Mouse (Mus musculus) thymus, postnatal 0 days (tissue): ENCODE data around the gene Gm43720. TPM values are rescaled to one million over a fixed set of nuclear protein-coding genes. Genes with fewer than 3 reads are reported as not detected.

Source experiments
- DNase-seq: peaks from one replicate; pipeline ENCODE4 v3.0.0-alpha.2; 2015; ENCODE audit warnings: low spot score
- polyA plus RNA-seq: library from polyadenylated mRNA; unstranded; fragments of >200 nt; fragmentation: Nextera tagmentation; extraction: Ambion mirVana; gene quantifications from 2 replicates; pipeline ENCODE4 v1.2.1, GENCODE M21; 2015

Gene Gm43720
- 0.04 TPM in 1 of 2 replicates, not detected in the other for polyA plus RNA-seq

DNA sequence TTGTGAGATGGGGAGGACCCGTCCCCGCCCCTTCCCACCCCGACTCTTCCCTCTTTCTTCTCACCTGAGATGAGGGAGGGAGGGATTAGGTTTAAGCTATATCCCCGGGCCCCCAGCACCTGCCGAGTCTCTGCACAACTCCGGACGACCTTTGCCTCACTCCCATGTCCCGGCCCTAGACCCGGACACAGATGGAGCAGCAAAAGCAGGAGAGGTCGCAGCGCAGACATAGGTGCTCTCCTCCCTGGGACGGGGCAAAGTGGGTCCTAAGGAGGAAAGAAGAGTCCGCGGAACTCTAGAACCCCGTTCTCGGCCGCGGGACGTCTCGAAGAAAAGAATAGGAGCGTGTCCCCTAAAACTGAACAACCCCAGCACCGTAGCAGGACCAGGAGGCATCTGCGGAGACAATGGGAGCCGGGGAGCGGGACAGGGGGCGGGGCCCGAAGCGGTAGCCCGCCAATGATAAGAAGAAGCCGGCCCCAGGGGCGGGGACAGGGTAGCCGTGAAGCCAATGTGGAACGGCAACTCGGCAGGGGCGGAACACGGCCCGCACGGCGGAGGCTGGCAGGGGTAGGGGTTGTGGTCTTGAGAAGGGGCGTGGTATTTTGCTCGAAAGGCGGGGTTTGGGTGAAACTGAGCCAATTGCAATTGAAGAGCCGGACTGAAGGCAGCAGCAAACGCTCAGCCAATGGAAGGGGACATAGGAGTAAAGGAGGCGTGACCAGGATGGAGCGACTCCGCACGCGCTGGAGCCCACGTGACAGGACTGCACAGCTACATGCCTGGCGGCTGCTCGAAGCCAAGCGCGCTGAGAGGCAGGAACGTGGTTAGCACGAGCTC lies at the start of gene Gm43720, which contains the start of the genes Gpc2 and Stag3:
Gene Gm43720, minus strand, starts transcription at position 374 of the 840 bp plus-strand sequence.
Gene Gpc2, minus strand, starts transcription at position 421 of the 840 bp plus-strand sequence.
Gene Stag3, plus strand, starts transcription at position 656 of the 840 bp plus-strand sequence.
- DNase-seq, result peak; percentile 97

DNA sequence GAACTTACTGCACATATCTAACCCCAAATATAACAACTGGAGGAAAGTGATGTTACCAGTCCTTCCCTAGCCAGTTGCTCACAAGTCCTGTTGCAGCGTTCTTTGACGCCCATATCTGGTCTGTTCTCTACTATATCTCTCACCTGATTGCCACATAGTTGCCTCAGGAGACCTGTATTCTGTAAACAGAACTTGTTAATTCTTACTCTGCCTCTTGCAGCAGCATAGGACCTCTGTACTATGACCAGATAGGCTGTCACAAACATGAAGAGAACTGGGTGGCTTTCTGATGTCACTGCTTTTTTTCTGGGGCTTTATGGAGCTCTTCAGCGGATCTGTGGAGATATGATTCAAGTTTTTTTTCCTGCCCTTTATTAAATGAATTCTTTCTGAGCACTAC lies 33.0 kb upstream of the Gm43720 start:
- DNase-seq, result no peak

DNA sequence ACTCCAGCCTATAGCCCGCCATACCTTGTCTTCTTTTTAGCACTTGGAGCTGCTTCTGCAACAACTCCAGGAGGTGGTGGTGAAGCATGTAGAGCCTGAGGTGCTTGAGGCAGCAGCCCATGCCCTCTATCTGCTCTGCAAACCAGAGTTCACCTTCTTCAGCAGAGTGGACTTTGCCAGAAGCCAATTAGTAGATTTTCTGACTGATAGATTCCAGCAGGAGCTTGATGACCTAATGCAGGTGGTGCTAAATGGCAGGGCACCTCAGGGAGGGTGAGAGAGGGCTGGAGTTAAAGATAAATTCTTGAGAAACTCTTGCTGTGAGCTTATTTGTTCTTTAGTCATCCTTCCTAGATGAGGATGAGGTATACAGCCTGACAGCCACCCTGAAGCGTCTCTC lies 19.9 kb upstream of the Gm43720 start:
- DNase-seq, result no peak

DNA sequence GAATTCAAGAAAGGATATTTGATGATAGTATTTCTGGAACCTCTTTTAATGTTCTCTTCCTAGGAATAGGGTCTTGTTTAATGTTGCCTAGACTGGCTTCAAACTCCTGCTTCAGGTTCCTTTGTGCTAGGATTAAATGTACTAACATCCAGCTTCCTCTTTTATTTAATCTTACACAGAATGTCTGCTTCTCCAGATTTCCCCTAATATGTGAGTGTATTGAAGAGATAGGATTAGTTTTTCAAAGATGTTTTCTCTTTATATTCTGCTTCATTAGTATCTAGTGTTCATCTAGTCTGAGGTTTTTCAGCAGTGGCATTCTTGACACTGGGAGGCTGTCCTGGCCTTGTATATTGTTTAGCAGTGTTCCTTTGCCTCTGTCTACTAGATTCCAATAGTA lies 14.4 kb upstream of the Gm43720 start:
- DNase-seq, result no peak

DNA sequence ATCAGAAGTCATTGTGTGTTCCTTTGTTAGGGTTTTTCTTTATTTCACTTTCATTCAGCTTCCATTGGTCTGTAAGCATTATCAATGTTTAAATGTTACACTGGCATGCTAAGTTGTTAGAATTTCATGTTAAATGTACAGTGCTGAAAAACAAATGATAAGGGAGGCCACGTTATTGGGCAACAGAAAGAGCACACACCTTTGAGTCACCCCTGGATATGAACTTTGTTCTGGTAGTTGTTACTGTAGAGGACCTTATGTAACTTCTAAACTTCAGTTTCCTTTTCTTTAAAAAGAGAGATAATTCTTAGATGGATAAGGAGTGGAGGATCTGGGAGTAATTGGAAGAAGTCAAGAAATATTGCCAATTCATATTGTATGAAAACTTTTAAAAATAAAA lies 11.9 kb upstream of the Gm43720 start:
- DNase-seq, result no peak

DNA sequence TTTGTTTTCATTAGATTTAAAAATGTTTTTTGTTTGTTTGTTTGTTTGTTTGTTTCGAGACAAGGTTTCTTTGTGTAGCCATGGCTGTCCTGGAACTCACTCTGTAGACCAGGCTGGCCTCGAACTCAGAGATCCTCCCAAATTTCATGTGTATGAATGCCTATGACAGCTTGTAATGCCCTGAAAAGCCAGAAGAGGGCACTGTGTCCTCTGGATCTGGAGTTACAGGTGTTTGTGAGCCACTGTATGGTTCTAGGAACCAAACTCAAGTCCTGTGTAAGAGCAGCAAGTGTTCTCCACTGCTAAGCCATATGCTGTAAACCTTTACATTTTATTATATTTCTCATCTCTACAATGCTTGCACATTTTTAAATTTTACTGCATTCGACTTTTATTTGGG lies 8.1 kb upstream of the Gm43720 start:
- peak; percentile 17 for DNase-seq

DNA sequence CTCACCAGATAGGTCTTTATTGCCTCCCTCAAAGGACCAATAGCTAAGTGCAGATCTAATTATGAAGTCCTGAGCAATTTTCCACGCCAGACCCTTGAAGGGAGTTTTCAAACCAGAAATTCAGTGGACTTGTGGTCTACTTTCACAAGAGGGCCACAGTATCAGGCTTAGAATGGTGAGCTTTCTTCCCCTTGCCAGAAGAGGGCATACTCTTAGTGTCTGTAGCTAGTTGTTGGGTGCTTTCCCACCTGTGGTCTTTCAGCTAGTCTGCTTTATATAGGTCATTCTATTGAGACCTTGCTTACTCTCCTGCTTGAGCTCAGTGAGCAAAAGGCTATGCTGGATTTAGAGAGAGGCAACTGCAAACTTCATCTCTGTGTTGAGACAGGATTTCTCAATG lies 3.8 kb upstream of the Gm43720 start:
- peak; percentile 17 for DNase-seq

DNA sequence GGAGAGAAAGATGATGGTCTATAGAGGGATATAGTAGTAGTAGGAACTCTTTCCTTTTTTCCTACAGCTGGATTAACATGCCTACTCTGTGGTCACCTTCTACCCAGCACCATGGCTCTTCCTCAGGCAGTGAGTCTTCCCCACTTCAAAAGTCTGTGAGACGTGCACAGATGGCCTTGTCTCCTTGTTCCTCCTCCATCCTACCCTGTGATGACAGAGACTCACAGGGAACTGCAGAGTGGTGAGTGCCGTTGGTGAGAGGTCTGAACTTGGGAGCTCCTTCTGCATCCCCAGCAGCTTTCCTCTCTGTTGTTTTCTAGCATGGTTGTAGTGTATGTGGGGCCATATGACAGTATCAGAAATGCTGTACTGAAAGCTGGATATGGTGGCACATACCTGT lies 2.0 kb upstream of the Gm43720 start:
- DNase-seq, result no peak

DNA sequence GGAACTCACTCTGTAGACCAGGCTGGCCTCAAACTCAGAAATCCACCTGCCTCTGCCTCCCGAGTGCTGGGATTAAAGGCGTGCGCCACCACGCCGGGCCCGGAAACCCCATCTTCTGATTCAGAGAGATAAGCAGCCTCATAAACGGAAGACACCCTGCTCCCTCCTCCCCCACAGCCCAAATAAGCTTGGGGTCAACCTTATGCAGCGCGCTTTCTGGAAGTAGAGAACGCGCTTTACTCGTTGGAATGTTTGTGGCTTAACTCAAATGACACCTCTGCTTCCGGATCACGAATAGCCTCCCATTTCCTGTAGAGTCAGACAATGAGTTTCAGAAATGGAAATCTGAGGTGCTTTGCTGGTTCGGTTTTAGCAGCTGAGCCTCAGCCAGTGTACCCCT lies 1.1 kb upstream of the Gm43720 start:
- no peak for DNase-seq

DNA sequence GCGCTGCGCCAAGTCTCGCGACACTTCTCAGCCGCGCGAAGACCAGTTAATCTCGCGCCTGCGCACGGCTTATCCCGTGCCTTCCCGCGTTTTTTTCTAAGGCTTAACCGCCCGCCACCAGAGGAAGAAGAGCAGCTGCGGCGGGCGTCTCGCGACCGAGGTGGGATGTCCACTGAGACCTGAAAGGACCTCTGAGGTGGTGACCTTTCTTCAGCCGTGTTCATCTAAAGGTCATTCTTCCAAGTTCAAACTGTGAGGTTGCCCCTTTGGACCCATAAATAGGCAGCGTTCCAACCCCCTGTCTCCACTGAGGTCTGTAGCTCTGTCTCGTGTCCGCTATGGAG lies 639 bp upstream of the Gm43720 start:
- no peak for DNase-seq

DNA sequence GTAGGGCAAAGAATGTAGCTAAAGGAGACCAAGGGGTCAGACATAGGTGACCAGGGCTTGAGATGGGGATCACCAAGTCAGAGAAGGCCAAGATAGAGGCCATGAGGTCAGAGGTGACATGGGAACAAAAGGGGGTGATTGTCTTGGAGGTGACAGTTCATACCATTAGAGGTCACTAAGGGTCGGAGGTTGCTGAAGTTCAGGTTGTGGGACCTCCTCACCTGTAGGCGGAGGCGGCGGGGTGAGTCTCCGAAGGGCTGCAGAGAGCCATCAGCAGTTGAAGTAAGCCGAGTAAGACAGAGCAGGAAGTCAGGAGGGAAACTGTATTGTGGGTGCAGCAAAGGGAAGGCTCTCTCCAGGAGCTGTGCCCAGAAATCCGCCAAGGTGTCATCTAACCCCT lies 1.8 kb downstream of the Gm43720 start:
- no peak for DNase-seq

DNA sequence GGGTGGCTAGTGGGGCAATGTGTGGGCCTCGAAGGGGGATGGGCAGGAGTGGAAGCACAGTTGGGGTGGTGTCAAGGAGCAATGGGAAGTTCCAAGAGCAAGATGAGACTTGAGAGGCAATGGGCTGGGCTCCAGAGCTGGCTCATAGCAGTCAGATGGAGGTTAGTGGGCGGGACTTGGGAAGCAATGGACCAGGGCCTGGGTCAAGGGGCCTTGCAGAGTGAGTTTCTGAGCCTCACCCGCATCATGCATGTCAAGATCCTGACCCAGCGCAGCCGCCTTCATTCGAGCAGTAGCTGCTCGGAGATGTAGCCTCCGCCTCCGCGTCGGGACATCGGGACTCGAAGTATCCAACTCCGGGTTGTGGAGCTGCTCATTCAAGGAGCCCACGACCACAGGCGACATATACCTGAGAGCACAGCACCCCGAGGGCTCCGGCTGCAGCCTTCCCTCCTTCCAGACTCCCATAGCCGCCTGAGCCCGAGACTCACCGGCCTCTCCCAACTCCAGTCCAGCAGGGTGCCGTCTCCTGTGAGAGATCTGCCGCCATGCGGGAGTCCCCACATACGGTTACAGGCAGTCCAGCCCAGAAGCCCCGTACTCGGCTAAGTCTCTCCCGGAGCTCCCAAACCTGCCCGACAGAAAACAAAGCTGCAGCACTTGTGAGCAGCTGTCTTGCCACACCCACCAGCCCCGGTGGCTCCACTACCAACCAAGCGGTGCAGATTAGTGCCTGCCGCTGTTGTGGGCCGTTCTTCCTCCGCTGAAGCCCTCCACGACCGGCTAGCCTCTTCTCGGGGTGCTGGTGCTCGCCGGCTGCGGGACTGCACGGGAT lies 4.3 kb downstream of the Gm43720 start:
- no peak for DNase-seq

DNA sequence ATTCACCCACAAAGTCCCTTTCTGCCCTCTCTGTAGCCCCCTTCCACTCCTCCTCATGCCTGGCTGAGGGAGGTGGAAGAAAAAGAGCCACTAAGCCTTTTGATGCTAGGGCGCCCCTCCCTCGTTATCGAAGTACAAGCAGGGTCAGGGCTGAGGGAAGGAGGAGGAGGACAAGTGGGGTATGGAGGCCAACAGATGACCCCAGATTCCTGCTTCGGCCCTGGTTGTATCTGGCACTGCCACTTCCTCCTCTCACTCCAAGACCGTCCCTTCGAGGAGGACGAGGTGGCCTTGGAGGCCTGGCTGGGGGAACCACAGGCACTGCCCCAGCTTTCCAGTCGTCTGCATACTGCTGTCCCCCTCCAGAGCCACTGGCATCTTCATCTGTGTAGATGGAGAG lies 5.6 kb downstream of the Gm43720 start:
- DNase-seq, result no peak

DNA sequence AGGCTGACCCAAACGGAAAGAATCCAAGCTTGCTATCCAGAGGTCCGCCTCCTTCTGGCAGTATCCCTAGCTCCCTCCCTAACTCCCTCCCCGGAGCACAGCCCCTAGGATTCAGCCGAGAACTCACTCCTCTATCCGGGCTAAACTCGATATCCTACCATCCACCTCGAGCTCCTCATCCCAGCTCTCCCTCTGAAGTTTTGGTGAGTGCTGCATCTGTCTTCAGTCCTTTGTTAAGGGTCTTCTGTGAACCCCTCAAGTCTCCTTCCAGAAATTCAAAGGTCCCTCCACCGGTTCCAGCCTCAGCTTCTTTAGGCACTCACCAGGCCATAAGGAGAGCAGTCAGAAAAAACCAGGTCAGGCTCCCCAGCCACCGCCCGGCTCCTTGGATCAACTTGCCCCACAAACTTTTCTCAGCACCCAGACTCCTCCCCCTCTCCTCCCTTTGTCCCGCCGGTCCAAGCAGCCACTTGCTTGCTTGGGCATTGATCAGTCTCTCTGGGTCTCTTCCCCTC lies 7.3 kb downstream of the Gm43720 start, which contains the start of gene Gal3st4:
Gene Gal3st4, minus strand, starts transcription at position 432 of the 515 bp plus-strand sequence.
- no peak for DNase-seq

DNA sequence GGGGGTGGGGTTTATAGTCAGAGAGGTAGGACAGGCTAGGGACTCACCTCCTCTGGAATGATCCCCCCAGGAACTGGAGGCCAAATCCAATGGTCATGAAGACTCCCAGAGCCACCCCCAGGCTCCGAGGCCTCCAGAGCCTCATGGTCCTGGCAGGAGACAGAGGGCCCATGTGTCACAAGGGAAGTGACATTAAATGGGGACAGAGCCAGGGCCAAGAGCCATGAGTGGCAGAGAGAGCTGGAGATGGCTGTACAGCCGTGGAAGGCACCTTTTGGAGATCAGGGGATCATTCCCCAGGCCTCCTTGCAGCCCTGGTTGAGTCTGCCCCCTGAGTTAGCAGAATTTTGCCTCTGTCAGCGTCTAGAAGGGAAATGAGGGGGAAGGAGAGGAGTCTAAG lies 8.5 kb downstream of the Gm43720 start:
- no peak for DNase-seq

DNA sequence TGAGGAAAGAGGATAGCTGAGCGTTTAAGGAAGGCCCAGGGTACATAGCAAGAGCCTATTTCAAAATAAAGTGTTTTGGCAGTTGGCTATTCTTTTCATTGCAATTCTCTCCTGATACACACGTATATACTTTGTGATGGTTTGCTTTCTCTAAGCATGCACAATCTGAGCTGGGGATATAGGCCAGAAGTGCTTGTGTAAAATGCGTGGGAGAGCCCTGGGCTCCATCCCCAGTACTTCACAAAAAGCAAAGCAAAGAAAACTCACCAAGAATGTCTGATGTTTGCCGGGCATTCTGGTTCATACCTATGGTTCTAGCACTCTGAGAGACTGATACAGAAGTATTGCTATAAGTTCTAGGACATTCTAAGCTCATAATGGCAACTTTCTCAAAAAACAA lies 10.8 kb downstream of the Gm43720 start:
- no peak for DNase-seq

DNA sequence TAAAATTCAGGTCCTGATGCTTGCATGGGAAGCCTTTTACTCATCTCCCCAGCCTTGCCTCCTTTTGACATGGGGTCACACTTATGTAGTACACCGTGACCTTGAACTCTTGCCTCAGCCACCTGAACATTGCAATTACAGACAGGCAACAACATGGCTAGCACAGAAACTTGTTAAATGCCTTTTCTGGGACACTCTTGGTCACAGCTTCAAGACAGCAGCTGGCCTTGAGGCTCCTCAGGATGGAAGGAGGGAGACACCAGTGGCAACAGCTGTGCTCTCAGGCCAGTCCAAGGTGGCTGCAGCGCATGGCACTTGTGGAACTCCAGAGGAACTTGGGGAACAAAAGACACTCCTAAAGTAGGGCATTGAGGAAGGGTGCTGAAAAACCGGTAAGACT lies 12.6 kb downstream of the Gm43720 start:
- no peak for DNase-seq

DNA sequence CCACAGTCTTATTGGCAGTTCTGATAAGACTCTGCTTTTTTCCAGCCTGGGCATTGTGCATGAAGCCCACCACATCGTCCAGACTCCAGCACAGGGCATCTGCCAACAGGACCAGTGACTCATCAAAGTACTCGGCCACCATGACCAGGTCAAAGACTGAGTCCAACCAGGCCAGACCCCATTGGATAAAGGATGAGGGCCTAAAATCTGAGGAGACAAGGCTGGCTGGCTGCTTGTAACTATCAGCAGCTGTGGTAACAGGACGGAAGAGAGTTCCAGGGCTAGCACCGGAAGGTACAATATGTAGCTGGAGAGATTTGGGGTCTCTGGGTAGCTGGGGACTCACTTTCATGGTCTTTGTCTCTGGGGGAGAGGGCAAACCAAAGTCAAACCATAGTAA lies 14.0 kb downstream of the Gm43720 start:
- DNase-seq, result no peak

DNA sequence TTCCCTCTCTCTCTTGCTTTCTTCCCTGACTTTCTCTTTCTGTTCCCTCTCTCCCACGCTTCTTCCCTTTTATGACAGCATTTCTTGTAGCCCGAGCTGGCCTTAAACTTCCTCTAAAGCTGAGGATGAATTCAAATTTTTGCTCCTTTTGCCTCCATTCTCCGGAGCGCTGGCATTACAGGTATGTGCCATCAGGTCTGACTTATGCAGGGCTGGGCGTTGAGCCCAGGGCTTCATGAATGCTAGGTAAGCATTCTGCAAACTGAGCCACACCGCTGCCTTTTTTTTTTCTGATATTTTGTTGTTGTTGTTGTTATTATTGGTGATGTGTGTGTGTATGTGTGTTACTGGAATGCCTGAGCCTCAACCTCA lies 15.6 kb downstream of the Gm43720 start:
- DNase-seq, result no peak

DNA sequence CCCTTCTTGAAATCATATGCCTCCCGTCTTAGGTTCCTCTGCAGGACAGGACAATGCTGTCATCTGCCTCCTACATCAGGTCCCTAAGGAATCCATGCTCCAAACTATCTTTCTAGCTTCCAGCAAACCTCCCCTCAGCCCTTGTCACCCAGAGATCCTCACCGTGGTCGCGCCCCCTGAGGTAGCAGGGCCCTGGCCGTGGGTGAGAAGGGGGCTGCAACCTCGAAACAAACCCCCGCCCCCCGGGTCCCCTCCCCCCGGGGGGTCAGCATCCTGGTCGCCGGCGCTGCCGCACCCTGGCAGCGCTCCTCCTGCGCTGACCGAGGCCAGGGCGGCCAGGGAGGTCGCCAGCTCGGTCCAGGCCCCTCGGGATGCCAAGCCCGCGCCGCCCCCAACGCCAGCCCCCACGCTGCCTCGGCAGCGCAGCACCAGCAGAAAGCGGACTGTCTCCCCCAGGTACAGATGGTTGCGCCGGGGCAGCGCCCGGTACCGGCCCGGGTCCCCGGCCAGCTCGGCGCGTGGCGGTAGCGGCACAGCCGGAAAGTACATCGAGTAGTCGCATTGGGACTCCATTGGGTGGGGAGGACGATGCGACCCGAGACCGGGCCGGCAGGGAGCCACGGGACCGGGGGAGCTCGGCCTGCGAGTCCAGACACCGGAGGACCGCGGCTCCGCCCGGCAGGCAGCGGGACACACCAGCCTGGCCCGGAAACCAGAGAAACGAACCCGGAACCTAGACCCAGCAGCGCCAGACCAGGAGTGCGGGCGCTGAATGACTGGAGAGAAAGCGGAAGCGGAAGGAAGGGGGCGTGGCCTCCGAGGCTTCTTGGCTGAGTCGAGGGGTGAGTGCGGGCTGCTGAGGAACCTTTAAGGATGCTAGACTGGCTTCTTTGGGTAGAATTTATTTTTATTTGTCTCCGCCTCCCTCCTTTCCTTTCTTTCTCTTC lies 16.2 kb downstream of the Gm43720 start, which contains the start of gene BC037034:
Gene BC037034, minus strand, starts transcription at position 774 of the 947 bp plus-strand sequence.
- DNase-seq, result peak; percentile 90
